Mouse (Mus musculus): ENCODE measurements around the gene Arhgef38. TPM values are rescaled to one million over a fixed set of nuclear protein-coding genes. Genes with fewer than 3 reads are reported as not detected.

Arhgef38 gene
- polyA plus RNA-seq, 1 experiment from 2014 or later: 2.5 TPM

DNA sequence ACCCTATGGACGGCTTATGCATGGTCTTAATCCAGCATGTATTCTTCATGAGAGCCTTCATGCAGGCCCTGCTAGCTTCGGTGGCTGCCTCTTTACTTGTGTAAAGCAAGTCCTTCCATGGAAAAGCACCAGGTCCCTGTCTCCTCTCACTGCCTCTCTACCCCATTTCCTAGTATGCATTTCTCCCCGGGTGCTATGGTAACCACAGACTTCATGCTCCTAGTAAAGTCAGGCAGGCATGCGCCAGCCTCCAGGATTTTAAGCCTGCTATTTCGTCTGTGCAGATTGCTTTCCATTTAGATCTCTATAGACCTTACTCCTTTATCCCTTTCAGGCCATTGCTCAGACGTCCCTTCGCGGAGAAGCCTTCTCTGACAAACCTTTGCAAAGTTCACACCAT is 80.1 kb downstream of the Arhgef38 start:
- no peaks in the 10 kb centered on the region for H3K36me3 ChIP-seq (ENCODE audit: control insufficient read depth, insufficient read depth, low read length)
- ATAC-seq (ENCODE audit: insufficient read depth, low FRiP score): no peak
- no peaks in the 10 kb centered on the region for H3K27me3 ChIP-seq (ENCODE audit: control insufficient read depth, insufficient read depth, low read length)
- H3K9me3 ChIP-seq (replicated peaks; ENCODE audit: control insufficient read depth, low read length): no peaks in the 10 kb centered on the region
- WGBS: 83% methylated on average over 8 of the region's 8 CpGs
- H3K27ac ChIP-seq (ENCODE audit: low read length): no peak overlapping the region
- no peak overlapping the region for H3K4me2 ChIP-seq (ENCODE audit: low read depth, low read length)
- no peak overlapping the region for H3K9ac ChIP-seq (ENCODE audit: low read length)
- no peak overlapping the region for H3K4me3 ChIP-seq (replicated peaks; ENCODE audit: low read length)
- H3K4me1 ChIP-seq (ENCODE audit: control insufficient read depth, insufficient read depth, low read length): peaks cover 3% of the 10 kb centered on the region; the same call in 1 of the 2 replicates

DNA sequence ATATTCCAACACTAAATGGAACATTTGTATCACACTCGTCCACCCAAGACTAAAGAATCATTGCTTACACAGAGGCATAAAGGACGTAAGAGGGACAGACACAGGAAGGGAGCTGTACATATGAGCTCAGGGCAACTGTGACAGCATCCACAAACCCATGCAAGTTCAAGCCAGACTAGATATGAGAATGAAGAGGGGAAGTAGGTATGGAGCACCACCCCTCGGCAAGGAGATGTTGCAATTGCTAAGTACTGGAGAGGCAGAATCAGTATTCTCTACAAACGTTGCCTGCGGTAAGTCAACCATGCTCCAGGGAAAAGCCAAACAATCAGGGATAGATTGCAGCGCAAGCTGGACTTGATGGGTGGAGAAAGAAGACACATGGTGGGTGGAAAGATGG is 81.1 kb downstream of the Arhgef38 start:
- ATAC-seq (ENCODE audit: insufficient read depth, low FRiP score): no peak
- H3K9me3 ChIP-seq (replicated peaks; ENCODE audit: control insufficient read depth, low read length): no peaks in the 10 kb centered on the region
- H3K4me1 ChIP-seq (ENCODE audit: control insufficient read depth, insufficient read depth, low read length): no peaks in the 10 kb centered on the region
- H3K9ac ChIP-seq (ENCODE audit: low read length): no peak overlapping the region
- no peak overlapping the region for H3K4me3 ChIP-seq (replicated peaks; ENCODE audit: low read length)
- no peak overlapping the region for H3K4me2 ChIP-seq (ENCODE audit: low read depth, low read length)
- H3K27me3 ChIP-seq (ENCODE audit: control insufficient read depth, insufficient read depth, low read length): no peaks in the 10 kb centered on the region
- H3K27ac ChIP-seq (ENCODE audit: low read length): no peak overlapping the region
- 68% methylated on average over 6 of the region's 6 CpGs for WGBS
- H3K36me3 ChIP-seq (ENCODE audit: control insufficient read depth, insufficient read depth, low read length): no peaks in the 10 kb centered on the region

DNA sequence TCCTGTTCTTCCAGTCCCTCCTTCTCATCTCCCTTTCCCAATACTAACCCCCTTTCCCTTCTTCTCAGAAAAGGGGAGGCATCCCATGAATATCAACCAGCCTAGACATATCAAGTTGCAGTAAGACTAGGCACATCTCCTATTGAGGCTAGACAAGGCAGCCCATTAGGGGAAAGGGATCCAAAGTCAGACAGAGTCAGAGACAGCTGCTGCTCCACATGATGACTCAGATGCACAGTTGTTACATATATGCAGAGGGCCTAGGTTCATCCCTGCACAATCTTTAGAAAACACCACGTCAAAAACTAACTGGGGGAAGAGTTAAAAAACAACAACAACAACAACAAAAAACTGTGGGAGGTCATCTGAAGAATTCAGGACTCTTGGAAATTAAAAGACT is 81.9 kb downstream of the Arhgef38 start:
- H3K9ac ChIP-seq (ENCODE audit: low read length): no peak overlapping the region
- WGBS: 62% methylated on average over 1 of the region's 1 CpGs
- H3K27ac ChIP-seq (ENCODE audit: low read length): no peak overlapping the region
- H3K4me1 ChIP-seq (ENCODE audit: control insufficient read depth, insufficient read depth, low read length): no peaks in the 10 kb centered on the region
- ATAC-seq (ENCODE audit: insufficient read depth, low FRiP score): no peak
- H3K36me3 ChIP-seq (ENCODE audit: control insufficient read depth, insufficient read depth, low read length): no peaks in the 10 kb centered on the region
- H3K4me3 ChIP-seq (replicated peaks; ENCODE audit: low read length): no peak overlapping the region
- no peak overlapping the region for H3K4me2 ChIP-seq (ENCODE audit: low read depth, low read length)
- H3K9me3 ChIP-seq (replicated peaks; ENCODE audit: control insufficient read depth, low read length): no peaks in the 10 kb centered on the region
- no peaks in the 10 kb centered on the region for H3K27me3 ChIP-seq (ENCODE audit: control insufficient read depth, insufficient read depth, low read length)

DNA sequence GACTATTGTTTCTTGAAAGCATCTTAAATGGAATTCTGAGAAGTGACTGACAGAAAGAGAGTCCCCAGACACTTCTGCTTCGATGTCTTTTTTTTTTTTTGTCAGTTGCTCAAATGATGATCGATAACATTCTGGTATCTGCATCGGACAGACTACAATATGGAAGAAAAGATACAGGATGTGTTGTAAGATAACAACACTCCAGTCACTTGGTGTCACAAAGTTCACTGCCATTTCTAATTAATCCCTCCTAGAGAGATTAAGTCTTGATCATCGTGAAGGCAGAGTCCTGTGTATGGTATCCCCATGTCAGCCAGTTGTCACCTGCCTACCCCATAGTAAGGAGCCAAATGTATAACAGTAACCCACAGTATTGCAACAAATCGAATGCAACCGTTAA is 83.1 kb downstream of the Arhgef38 start:
- Histone ChIP-seq H3K9ac (ENCODE audit: low read length) (no peak overlapping the region), H3K4me2 (ENCODE audit: low read depth, low read length) (no peak overlapping the region), H3K4me1 (ENCODE audit: control insufficient read depth, insufficient read depth, low read length) (no peaks in the 10 kb centered on the region), H3K9me3 (replicated peaks; ENCODE audit: control insufficient read depth, low read length) (no peaks in the 10 kb centered on the region), H3K27me3 (ENCODE audit: control insufficient read depth, insufficient read depth, low read length) (no peaks in the 10 kb centered on the region), H3K4me3 (replicated peaks; ENCODE audit: low read length) (no peak overlapping the region), H3K27ac (ENCODE audit: low read length) (no peak overlapping the region), H3K36me3 (ENCODE audit: control insufficient read depth, insufficient read depth, low read length) (no peaks in the 10 kb centered on the region)
- ATAC-seq (ENCODE audit: insufficient read depth, low FRiP score): no peak
- WGBS: 78% methylated on average over 6 of the region's 6 CpGs

DNA sequence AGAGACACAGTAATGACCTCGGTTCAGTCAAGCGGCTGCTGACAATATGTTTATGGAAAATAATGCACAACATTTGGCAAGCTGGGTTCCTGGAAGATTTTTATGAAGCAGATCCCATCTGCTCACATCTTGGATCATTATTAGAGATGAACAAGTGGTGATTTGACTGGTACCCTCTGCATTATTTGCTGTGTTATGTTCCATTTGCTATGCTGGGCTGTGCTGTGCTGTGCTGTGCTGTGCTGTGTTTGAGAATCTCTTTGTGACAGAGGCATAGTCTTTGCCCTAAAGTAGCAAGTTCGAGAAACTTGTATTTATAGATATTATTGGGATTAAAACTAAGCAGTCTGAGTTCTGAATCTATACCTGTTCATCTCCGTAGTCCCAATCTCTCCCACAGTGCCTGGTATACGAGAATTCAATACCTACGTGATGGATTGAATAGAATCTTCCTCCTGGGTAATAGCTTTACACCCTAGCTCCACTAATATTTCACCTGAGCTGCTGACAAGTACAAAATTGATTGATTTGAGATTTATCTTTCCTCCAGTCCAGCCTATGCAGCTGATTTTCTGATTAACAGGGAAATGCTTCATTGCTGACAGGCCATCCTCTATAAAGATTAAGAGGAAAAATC is 90.1 kb downstream of the Arhgef38 start:
- no peak overlapping the region for H3K4me2 ChIP-seq (ENCODE audit: low read depth, low read length)
- H3K4me1 ChIP-seq (ENCODE audit: control insufficient read depth, insufficient read depth, low read length): no peaks in the 10 kb centered on the region
- H3K9ac ChIP-seq (ENCODE audit: low read length): no peak overlapping the region
- ATAC-seq (ENCODE audit: insufficient read depth, low FRiP score): no peak
- H3K36me3 ChIP-seq (ENCODE audit: control insufficient read depth, insufficient read depth, low read length): no peaks in the 10 kb centered on the region
- 79% methylated on average over 6 of the region's 6 CpGs for WGBS
- no peak overlapping the region for H3K27ac ChIP-seq (ENCODE audit: low read length)
- H3K9me3 ChIP-seq (replicated peaks; ENCODE audit: control insufficient read depth, low read length): no peaks in the 10 kb centered on the region
- H3K4me3 ChIP-seq (replicated peaks; ENCODE audit: low read length): no peak overlapping the region
- no peaks in the 10 kb centered on the region for H3K27me3 ChIP-seq (ENCODE audit: control insufficient read depth, insufficient read depth, low read length)

DNA sequence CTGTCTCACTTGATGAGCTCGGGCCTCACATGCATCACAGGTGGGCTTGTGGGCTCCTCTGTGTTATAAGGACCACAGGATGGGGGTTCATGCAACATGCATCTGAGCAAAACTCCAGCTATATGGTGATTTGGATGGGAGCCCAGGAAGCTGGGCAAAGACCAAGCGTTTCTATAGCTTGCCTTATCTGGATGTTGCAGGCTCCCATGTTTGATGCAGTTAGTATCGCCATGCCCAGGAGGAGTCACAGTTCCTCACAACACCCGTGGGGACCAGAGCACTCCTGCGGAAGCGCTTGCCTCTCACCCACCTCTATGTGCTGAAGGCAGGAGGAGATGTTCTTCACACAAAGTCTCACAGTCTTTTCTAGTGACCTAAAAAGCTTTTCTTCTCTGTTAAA is 92.9 kb downstream of the Arhgef38 start:
- Histone ChIP-seq H3K27ac (ENCODE audit: low read length) (no peak overlapping the region), H3K4me2 (ENCODE audit: low read depth, low read length) (no peak overlapping the region), H3K27me3 (ENCODE audit: control insufficient read depth, insufficient read depth, low read length) (no peaks in the 10 kb centered on the region), H3K4me3 (replicated peaks; ENCODE audit: low read length) (no peak overlapping the region), H3K9ac (ENCODE audit: low read length) (no peak overlapping the region), H3K4me1 (ENCODE audit: control insufficient read depth, insufficient read depth, low read length) (no peaks in the 10 kb centered on the region), H3K9me3 (replicated peaks; ENCODE audit: control insufficient read depth, low read length) (no peaks in the 10 kb centered on the region), H3K36me3 (ENCODE audit: control insufficient read depth, insufficient read depth, low read length) (no peaks in the 10 kb centered on the region)
- 87% methylated on average over 6 of the region's 6 CpGs for WGBS
- ATAC-seq (ENCODE audit: insufficient read depth, low FRiP score): no peak

DNA sequence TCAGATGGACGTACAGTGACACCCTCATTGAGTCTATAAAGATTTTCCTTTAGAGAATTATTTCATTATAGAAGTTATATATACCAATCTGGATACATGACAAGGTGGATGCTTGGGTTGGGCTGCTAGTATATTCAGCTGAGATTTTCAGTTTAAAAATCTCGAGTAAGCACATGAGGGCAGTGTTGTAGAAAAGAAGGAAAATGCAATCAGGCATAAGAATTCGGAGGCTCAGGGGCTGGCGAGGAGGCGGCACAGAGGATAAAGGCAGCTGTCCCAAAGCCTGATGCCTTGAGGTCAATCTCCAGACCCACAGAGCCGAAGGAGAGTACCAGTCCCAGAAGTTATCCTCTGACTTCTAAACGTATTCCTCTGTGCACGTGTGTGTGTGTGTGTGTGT is 102.1 kb downstream of the Arhgef38 start:
- no peaks in the 10 kb centered on the region for H3K27me3 ChIP-seq (ENCODE audit: control insufficient read depth, insufficient read depth, low read length)
- H3K4me1 ChIP-seq (ENCODE audit: control insufficient read depth, insufficient read depth, low read length): no peaks in the 10 kb centered on the region
- H3K9me3 ChIP-seq (replicated peaks; ENCODE audit: control insufficient read depth, low read length): no peaks in the 10 kb centered on the region
- H3K27ac ChIP-seq (ENCODE audit: low read length): no peak overlapping the region
- no peak overlapping the region for H3K9ac ChIP-seq (ENCODE audit: low read length)
- H3K36me3 ChIP-seq (ENCODE audit: control insufficient read depth, insufficient read depth, low read length): no peaks in the 10 kb centered on the region
- no peak overlapping the region for H3K4me3 ChIP-seq (replicated peaks; ENCODE audit: low read length)
- WGBS: 67% methylated on average over 8 of the region's 8 CpGs
- ATAC-seq (ENCODE audit: insufficient read depth, low FRiP score): no peak
- no peak overlapping the region for H3K4me2 ChIP-seq (ENCODE audit: low read depth, low read length)

DNA sequence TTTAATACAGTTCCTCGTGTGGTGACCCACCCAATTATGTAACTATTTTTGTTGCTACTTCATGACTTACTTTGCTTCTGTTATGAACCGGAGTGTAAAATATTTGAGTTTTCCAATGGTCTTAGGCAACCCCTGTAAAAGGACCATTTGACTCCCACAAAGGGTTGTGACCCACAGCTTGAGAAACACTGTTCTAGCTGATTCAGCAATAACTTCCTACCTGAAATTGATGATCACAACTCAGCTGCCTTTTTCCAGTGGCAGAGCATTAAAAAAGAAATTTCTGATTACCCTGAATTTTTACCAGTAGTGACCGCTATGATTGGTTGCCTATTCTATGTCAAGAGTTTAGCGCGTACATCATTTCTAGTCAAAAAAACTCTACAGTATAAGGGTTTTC is 103.4 kb downstream of the Arhgef38 start:
- no peak for ATAC-seq (ENCODE audit: insufficient read depth, low FRiP score)
- Histone ChIP-seq H3K9me3 (replicated peaks; ENCODE audit: control insufficient read depth, low read length) (no peaks in the 10 kb centered on the region), H3K4me3 (replicated peaks; ENCODE audit: low read length) (no peak overlapping the region), H3K4me2 (ENCODE audit: low read depth, low read length) (no peak overlapping the region), H3K27ac (ENCODE audit: low read length) (no peak overlapping the region), H3K4me1 (ENCODE audit: control insufficient read depth, insufficient read depth, low read length) (no peaks in the 10 kb centered on the region), H3K36me3 (ENCODE audit: control insufficient read depth, insufficient read depth, low read length) (no peaks in the 10 kb centered on the region), H3K9ac (ENCODE audit: low read length) (no peak overlapping the region), H3K27me3 (ENCODE audit: control insufficient read depth, insufficient read depth, low read length) (no peaks in the 10 kb centered on the region)
- 89% methylated on average over 5 of the region's 5 CpGs for WGBS

DNA sequence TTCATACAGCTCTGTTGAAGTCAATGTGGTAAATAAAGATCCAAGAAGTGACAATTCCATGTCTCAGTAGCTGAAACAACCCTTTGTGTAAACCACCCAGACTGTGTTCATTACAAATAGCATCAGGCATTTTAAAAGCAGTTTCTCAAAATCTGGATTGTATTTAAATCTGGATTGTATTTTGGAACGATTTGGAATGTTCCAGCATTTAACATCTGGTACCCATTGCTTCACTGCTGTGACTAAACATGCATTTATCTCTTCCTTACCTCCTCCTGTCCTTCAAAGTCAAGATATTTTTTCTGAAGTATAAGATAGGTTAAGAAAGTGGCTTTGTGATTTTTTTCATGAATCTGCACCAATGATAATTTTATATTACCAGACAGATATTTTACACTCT is 121.5 kb downstream of the Arhgef38 start:
- H3K4me1 ChIP-seq (ENCODE audit: control insufficient read depth, insufficient read depth, low read length): no peaks in the 10 kb centered on the region
- no peak for ATAC-seq (ENCODE audit: insufficient read depth, low FRiP score)
- no peak overlapping the region for H3K27ac ChIP-seq (ENCODE audit: low read length)

More for the DNA sequence above, 121.5 kb downstream of the Arhgef38 start:
- H3K9me3 ChIP-seq (replicated peaks; ENCODE audit: control insufficient read depth, low read length): no peaks in the 10 kb centered on the region
- peaks cover 3% of the 10 kb centered on the region; the same call in 1 of the 2 replicates for H3K36me3 ChIP-seq (ENCODE audit: control insufficient read depth, insufficient read depth, low read length)
- WGBS: 51% methylated on average over 1 of the region's 1 CpGs
- no peak overlapping the region for H3K4me3 ChIP-seq (replicated peaks; ENCODE audit: low read length)
- no peaks in the 10 kb centered on the region for H3K27me3 ChIP-seq (ENCODE audit: control insufficient read depth, insufficient read depth, low read length)
- no peak overlapping the region for H3K9ac ChIP-seq (ENCODE audit: low read length)
- H3K4me2 ChIP-seq (ENCODE audit: low read depth, low read length): no peak overlapping the region
